ENCODE assay signal across 25 mouse cellular contexts in genomic region chr5:79131443-79132308, GRCm38 (mm10).
DNase-seq lines count a peak whose midpoint lies in the region; ATAC-seq and TF ChIP-seq lines count a peak whose summit lies in the region.
"Had no signal": no experiment of that assay in that cellular context is flagged by ENCODE, and none has a peak within 500 bp of the region (broad histone marks: within the 10 kb centered on the region; RNA-seq: fewer than 3 reads in every experiment).

No protein-coding gene starts in this region.

- ATAC-seq in embryonic facial prominence, embryonic 13.5 days (ENCODE audit: insufficient number of reproducible peaks, insufficient read depth, low FRiP score, low TSS enrichment, low read depth), result 0 out of 2 replicates have a peak, but pooled peaks have one; percentile 20
- ATAC-seq in hindbrain, embryonic 12.5 days (ENCODE audit: low FRiP score), result peak; percentile 32; the same call in 1 of the 2 replicates
- ATAC-seq in hindbrain, postnatal 0 days, result no peak
- ATAC-seq in forebrain, postnatal 0 days, result no peak
- ATAC-seq: CD4-positive, CD25-positive, alpha-beta regulatory T cell, adult 4 months; inflammation-experienced regulatory T-cells, adult 6 months; liver, embryonic 12.5 days; liver, postnatal 0 days had no signal

- WGBS in embryonic facial prominence, embryonic 13.5 days, result 85% methylated on average over 8 of the region's 8 CpGs
- WGBS in embryonic facial prominence, embryonic 10.5 days, result 83% methylated on average over 8 of the region's 8 CpGs
- 67% methylated on average over 8 of the region's 8 CpGs for WGBS in hindbrain, embryonic 12.5 days
- 81% methylated on average over 8 of the region's 8 CpGs for WGBS in hindbrain, postnatal 0 days
- WGBS in forebrain, postnatal 0 days, result 79% methylated on average over 8 of the region's 8 CpGs

- H3K4me3 ChIP-seq in embryonic facial prominence, embryonic 13.5 days, result no peak overlapping the region
- H3K4me3 ChIP-seq in embryonic facial prominence, embryonic 10.5 days, result no peak overlapping the region
- no peak overlapping the region for H3K4me3 ChIP-seq in hindbrain, embryonic 12.5 days
- no peak overlapping the region for H3K4me3 ChIP-seq in hindbrain, postnatal 0 days (ENCODE audit: low read length)
- no peak overlapping the region for H3K4me3 ChIP-seq in forebrain, postnatal 0 days (ENCODE audit: low read depth, low read length)
- H3K4me3 ChIP-seq: heart, embryonic 13.5 days; liver, embryonic 12.5 days; megakaryocyte, embryonic 14.5 days; stomach, embryonic 15.5 days had no signal

- no peaks in the 10 kb centered on the region for H3K36me3 ChIP-seq in embryonic facial prominence, embryonic 13.5 days
- H3K36me3 ChIP-seq in embryonic facial prominence, embryonic 10.5 days (replicated peaks), result no peaks in the 10 kb centered on the region
- H3K36me3 ChIP-seq in hindbrain, embryonic 12.5 days, result no peaks in the 10 kb centered on the region
- no peaks in the 10 kb centered on the region for H3K36me3 ChIP-seq in hindbrain, postnatal 0 days (ENCODE audit: insufficient read depth, low read length)
- no peaks in the 10 kb centered on the region for H3K36me3 ChIP-seq in forebrain, postnatal 0 days (ENCODE audit: insufficient read depth)
- H3K36me3 ChIP-seq: heart, embryonic 13.5 days; liver, embryonic 12.5 days; stomach, embryonic 15.5 days had no signal

- no peak overlapping the region for H3K27ac ChIP-seq in embryonic facial prominence, embryonic 13.5 days
- no peak overlapping the region for H3K27ac ChIP-seq in embryonic facial prominence, embryonic 10.5 days (replicated peaks)
- no peak overlapping the region for H3K27ac ChIP-seq in hindbrain, embryonic 12.5 days
- H3K27ac ChIP-seq in hindbrain, postnatal 0 days, result no peak overlapping the region
- no peak overlapping the region for H3K27ac ChIP-seq in forebrain, postnatal 0 days (ENCODE audit: low read depth, low read length)
- H3K27ac ChIP-seq: heart, embryonic 13.5 days; kidney, postnatal 0 days; liver, embryonic 12.5 days; stomach, embryonic 15.5 days had no signal

- no peaks in the 10 kb centered on the region for H3K27me3 ChIP-seq in embryonic facial prominence, embryonic 13.5 days
- H3K27me3 ChIP-seq in embryonic facial prominence, embryonic 10.5 days (replicated peaks; ENCODE audit: low read depth, poor library complexity, severe bottlenecking), result no peaks in the 10 kb centered on the region
- no peaks in the 10 kb centered on the region for H3K27me3 ChIP-seq in hindbrain, embryonic 12.5 days
- no peaks in the 10 kb centered on the region for H3K27me3 ChIP-seq in hindbrain, postnatal 0 days (ENCODE audit: insufficient read depth, low read length)
- no peaks in the 10 kb centered on the region for H3K27me3 ChIP-seq in forebrain, postnatal 0 days (ENCODE audit: insufficient read depth, low read length)
- H3K27me3 ChIP-seq: heart, embryonic 13.5 days; liver, embryonic 12.5 days; megakaryocyte, embryonic 14.5 days; stomach, embryonic 15.5 days had no signal

- TF ChIP-seq CTCF in hindbrain, postnatal 0 days (IDR thresholded peaks at IDR 0.05; ENCODE audit: low read depth), result no peak
- no peak for TF ChIP-seq CTCF in forebrain, postnatal 0 days (IDR thresholded peaks at IDR 0.05; ENCODE audit: low read depth)

- no peaks in the 10 kb centered on the region for H3K9me3 ChIP-seq in embryonic facial prominence, embryonic 13.5 days
- no peaks in the 10 kb centered on the region for H3K9me3 ChIP-seq in embryonic facial prominence, embryonic 10.5 days
- no peaks in the 10 kb centered on the region for H3K9me3 ChIP-seq in hindbrain, embryonic 12.5 days (replicated peaks)
- H3K9me3 ChIP-seq in hindbrain, postnatal 0 days (ENCODE audit: low read length), result no peaks in the 10 kb centered on the region
- no peaks in the 10 kb centered on the region for H3K9me3 ChIP-seq in forebrain, postnatal 0 days (ENCODE audit: low read length)
- H3K9me3 ChIP-seq: heart, embryonic 13.5 days; liver, embryonic 12.5 days; megakaryocyte, embryonic 14.5 days; stomach, embryonic 15.5 days had no signal

- H3K9ac ChIP-seq in embryonic facial prominence, embryonic 13.5 days, result no peak overlapping the region
- no peak overlapping the region for H3K9ac ChIP-seq in hindbrain, embryonic 12.5 days
- no peak overlapping the region for H3K9ac ChIP-seq in hindbrain, postnatal 0 days (replicated peaks; ENCODE audit: low read length)
- no peak overlapping the region for H3K9ac ChIP-seq in forebrain, postnatal 0 days
- H3K9ac ChIP-seq: heart, embryonic 13.5 days; liver, embryonic 12.5 days; liver, postnatal 0 days; stomach, embryonic 15.5 days had no signal

- H3K4me1 ChIP-seq in embryonic facial prominence, embryonic 13.5 days, result no peaks in the 10 kb centered on the region
- no peaks in the 10 kb centered on the region for H3K4me1 ChIP-seq in embryonic facial prominence, embryonic 10.5 days
- H3K4me1 ChIP-seq in hindbrain, embryonic 12.5 days, result no peaks in the 10 kb centered on the region
- H3K4me1 ChIP-seq in hindbrain, postnatal 0 days (ENCODE audit: insufficient read depth, low read length), result no peaks in the 10 kb centered on the region
- H3K4me1 ChIP-seq in forebrain, postnatal 0 days (ENCODE audit: insufficient read depth), result no peaks in the 10 kb centered on the region
- H3K4me1 ChIP-seq: heart, embryonic 13.5 days; liver, embryonic 12.5 days; megakaryocyte, embryonic 14.5 days; stomach, embryonic 15.5 days had no signal

- no peak overlapping the region for H3K4me2 ChIP-seq in embryonic facial prominence, embryonic 13.5 days
- no peak overlapping the region for H3K4me2 ChIP-seq in hindbrain, embryonic 12.5 days (replicated peaks)
- H3K4me2 ChIP-seq in hindbrain, postnatal 0 days (ENCODE audit: low read depth, low read length), result no peak overlapping the region
- H3K4me2 ChIP-seq in forebrain, postnatal 0 days (ENCODE audit: low read depth), result no peak overlapping the region
- H3K4me2 ChIP-seq: heart, embryonic 13.5 days; liver, embryonic 12.5 days; stomach, embryonic 15.5 days had no signal

- no peak for DNase-seq in embryonic facial prominence, embryonic 10.5 days (ENCODE audit: low spot score)
- DNase-seq in hindbrain, postnatal 0 days (ENCODE audit: low spot score), result no peak
- peak; percentile 3 for DNase-seq in retina, postnatal 1 day
- DNase-seq in retina, embryonic 14.5 days (ENCODE audit: low spot score), result no peak
- DNase-seq in forebrain, postnatal 0 days, result peak; percentile 1
- no peak for DNase-seq in natural killer cell, adult 2 months (ENCODE audit: low spot score in 2 of 2)
- DNase-seq: adrenal gland, postnatal 36 days; cerebellum, adult 8-10 months; cerebellum, postnatal 36 days; heart, postnatal 10 days; kidney, adult 18-20 months; kidney, postnatal 4 days; left cerebral cortex, postnatal 4 days; liver, postnatal 0 days; lung, postnatal 36 days; right cerebral cortex, postnatal 25 days had no signal

Comparison
In these comparisons a context has a peak if more than half of its experiments do, and no peak if none do; other contexts are left out.
1. ATAC-seq: peak in embryonic facial prominence, embryonic 13.5 days (single experiment) and hindbrain, embryonic 12.5 days (single experiment); none in hindbrain, postnatal 0 days (single experiment) and forebrain, postnatal 0 days (single experiment).
2. DNase-seq: peak in retina, postnatal 1 day (single experiment) and forebrain, postnatal 0 days (single experiment); none in embryonic facial prominence, embryonic 10.5 days (single experiment), hindbrain, postnatal 0 days (single experiment), retina, embryonic 14.5 days (single experiment) and natural killer cell, adult 2 months (0 of 2).